Mouse (Mus musculus): ENCODE measurements around the gene Smurf2. TPM values are rescaled to one million over a fixed set of nuclear protein-coding genes. Genes with fewer than 3 reads are reported as not detected.
"Not testable (repeated sequence)": the region's sequence is repeated elsewhere in the genome, so short reads cannot be mapped to it uniquely, and the experiment has no call there.

Gene Smurf2
- total RNA-seq, 2 experiments from 2014 or later = 38.8 to 46.9 TPM

- no peak for DNase-seq
- intact Hi-C loops (cut with DNase I) = no loop called here
These were observed 104.8 kb downstream of the Smurf2 start for GRCm38 (mm10) chr11:106815761-106816160.

DNA sequence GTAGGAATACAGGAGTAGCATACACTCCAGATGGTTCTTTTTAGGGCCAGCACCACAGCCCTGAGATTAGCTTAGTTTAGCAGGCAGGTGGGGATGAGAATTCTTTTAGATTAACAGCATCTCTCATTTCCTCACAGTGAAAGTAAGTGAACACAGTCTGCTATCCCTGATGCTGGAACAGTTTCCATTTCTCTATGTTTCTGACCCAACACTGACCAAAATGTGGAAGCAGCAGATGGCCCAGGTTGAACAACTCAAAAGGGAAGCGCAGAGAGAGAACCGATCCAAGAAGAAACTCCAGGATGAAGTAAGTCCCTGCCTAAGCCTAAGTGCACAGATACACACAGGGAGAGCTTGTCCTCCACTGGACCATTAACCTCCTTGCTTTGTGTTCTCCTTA, 105.2 kb downstream of the Smurf2 start:
- DNase-seq = no peak

DNA sequence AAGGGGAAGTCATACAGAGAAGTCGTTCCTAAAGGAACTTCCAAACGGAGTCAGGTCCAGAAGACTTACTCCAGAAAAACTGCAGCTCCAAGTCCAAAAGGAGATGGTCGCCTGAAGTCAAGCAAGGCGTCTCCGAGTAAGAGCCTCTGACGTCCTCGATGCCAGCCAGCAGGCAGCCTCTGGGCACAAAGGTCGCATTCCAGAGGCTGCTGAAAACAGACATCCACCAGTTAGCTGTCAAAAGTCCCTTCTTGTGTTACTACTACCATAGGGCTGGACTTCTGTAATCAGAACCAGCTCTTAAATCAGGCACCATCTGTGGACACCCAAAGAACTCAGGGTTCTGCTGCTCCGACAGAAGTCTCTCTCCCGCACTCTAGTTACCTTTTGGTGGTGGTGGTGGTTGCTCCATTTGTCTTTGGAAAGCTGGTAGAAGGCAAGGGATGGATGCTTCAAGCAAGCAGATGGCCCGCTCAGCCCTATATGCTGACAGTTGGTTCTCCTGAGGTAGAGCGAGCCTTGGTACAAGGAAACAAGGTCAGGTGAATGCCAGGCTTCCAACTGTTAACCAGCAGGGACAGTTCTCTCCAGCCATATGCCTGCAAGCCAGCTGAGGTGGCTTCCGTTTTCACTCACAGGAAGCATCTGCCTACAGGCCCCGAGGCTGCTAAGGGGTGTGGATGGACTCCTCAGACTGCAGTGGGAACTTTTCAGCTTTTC, 105.8 kb downstream of the Smurf2 start:
- intact Hi-C loops (cut with DNase I) = no loop called here
- DNase-seq = no peak

More for the DNA sequence above, 105.2 kb downstream of the Smurf2 start:
- intact Hi-C loops (cut with DNase I) = no loop called here

- no peak for DNase-seq
- intact Hi-C loops (cut with DNase I) = no loop called here
These were observed 107.9 kb downstream of the Smurf2 start for GRCm38 (mm10) chr11:106812410-106813136.

GRCm38 (mm10) chr11:106807442-106807841, 113.1 kb downstream of the Smurf2 start:
- DNase-seq = not testable (repeated sequence)

DNA sequence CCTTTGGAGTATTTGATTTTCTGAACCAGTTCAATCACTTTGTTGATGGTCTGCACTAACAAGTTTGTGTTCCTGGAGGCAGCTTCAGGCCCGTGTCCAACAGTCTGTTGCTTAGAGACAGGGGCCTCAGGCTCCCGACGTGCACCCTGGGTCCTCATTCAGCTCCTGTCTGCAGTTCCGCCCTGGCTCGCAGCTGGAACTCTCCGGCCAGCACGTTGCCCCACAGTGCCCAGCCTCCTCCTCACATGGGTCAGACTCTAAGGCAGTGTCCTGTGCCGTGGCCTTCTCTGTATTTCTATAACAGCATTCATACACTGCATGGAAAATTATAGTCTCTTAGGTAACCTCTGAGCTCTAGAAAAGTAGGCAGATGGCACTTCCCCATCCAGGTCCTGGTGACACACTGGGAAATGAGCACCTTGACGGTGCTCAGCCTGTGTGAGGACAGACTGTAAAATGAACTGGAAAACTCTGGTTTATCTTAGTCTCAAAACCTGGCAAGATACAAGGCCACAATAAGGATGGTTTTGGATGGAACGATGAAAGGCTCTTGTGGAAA, 118.4 kb downstream of the Smurf2 start:
- no peak for DNase-seq
- intact Hi-C loops (cut with DNase I) = no loop called here

More at GRCm38 (mm10) chr11:106807442-106807841, 113.1 kb downstream of the Smurf2 start:
- intact Hi-C loops (cut with DNase I) = not testable (repeated sequence)

GRCm38 (mm10) chr11:106795679-106796078, 124.8 kb downstream of the Smurf2 start:
- DNase-seq = peak in 1 of 2 experiments; percentile 26

GRCm38 (mm10) chr11:106793846-106794245, 126.7 kb downstream of the Smurf2 start:
- no peak for DNase-seq
- intact Hi-C loops (cut with DNase I) = no loop called here

More at GRCm38 (mm10) chr11:106795679-106796078, 124.8 kb downstream of the Smurf2 start:
- intact Hi-C loops (cut with DNase I) = no loop called here

GRCm38 (mm10) chr11:106789649-106790048, 130.9 kb downstream of the Smurf2 start:
- intact Hi-C loops (cut with DNase I) = loop anchor here (5.0 kb wide), 2 partner anchors 128 to 193 kb away; no protein-coding TSS in a partner anchor
- DNase-seq = peak; percentile 32

DNA sequence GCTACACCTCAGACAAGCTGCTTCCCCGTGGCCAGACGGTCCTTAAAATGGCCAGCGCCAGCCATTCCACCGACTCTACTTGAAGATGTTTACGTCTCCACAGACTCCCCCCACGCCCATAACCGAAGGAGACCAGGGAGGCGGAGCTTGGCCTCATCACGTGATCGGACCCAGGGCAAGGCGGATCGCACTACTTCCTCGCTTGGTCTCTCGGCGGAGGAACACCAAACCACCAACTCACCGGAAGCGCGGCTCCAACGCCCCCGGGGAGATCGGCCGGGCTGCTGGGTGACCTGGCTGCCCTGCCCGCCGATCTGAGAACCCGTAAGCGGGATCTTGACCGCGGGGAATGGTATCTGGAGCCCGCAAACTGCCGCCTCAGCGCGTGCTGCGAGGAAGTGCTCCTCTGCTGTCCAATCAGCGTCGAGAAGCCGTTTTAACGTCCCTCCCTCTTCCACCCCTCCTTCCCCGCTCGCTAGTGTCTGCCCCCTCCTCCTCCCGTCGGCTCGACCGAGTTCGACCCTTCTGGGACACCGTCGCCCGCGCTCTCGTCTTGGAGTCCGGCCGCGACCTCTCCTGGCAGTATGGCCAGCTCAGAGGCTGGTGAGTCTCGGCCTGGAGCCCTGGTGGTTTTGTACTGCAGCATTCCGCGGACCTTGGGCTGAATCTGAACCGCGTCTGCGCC, 131.6 kb downstream of the Smurf2 start, which contains the start of the genes Ddx5 and Cep95:
TSS of gene Ddx5 (minus strand) at position 411 of the 685 bp plus-strand sequence.
TSS of gene Cep95 (plus strand) at position 478 of the 685 bp plus-strand sequence.
- intact Hi-C loops (cut with DNase I) = loop anchor here (5.0 kb wide), 2 partner anchors 128 to 193 kb away; no protein-coding TSS in a partner anchor
- DNase-seq = peak; percentile 99

GRCm38 (mm10) chr11:106788026-106788774, 132.3 kb downstream of the Smurf2 start:
- peak; percentile 99 to 100 for DNase-seq
- intact Hi-C loops (cut with DNase I) = loop anchor here (5.0 kb wide), 2 partner anchors 129 to 194 kb away; no protein-coding TSS in a partner anchor

DNA sequence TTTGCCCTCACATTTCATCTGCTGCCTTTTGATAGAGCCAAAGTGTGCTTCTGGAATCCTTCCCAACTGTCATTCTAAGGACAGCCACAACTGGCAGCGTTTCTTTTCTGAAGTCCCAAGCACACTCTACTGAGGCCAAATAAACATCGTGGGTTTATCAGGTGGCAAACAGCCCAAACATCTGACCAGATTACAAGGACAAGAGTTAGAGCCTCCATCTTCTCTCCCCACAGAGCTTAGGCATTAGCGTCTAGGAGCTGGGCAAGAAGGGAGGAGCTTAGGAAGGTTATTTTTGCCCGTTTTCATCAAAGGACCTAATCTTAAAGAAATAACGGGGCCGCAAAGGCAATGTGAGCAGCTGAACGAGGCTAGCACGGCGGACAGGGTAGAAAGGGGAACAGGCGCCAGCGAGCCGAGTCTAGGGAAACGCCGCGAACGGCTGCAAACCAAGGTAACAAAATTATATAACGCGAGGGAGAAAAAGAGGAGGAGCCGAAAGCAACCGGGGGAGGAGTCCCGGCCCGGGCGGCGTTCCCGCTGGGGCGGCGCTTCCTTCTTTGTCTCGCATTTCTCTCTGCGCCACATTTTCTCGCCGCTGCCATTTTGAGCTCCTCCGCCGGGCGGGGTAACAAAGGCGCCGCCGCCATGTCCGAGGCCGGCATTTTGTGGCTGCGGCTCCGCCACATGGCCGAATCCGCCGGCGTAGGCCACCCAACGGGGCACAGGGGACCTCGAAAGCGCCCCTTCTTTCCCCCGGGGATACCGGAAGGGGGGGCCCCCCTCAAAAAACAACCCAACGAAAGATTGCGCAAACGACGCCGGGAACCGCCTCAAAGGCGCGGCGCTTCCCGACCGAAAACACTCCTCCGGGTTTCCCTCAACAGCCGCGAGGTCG, 133.1 kb downstream of the Smurf2 start:
- intact Hi-C loops (cut with DNase I) = loop anchor here (5.0 kb wide), 2 partner anchors 130 to 195 kb away; no protein-coding TSS in a partner anchor
- peak; percentile 94 to 95 for DNase-seq

DNA sequence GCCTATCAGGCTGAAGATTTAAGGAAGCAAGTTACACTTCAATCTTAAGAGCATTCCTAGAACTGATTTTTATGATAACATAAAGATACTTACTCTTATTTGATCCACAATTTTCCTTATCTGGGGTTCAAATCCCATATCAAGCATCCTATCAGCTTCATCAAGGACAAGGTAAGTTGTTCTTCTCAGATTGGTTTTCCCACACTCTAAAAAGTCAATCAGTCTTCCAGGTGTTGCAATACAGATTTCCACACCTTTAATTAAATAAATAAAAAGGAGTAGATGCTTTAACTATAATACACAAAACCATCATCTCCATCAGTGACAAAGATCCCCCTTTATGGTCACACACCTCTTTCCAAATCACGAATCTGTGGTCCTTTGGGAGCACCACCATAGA, 135.5 kb downstream of the Smurf2 start:
- intact Hi-C loops (cut with DNase I) = loop anchor here (5.0 kb wide), 2 partner anchors 132 to 197 kb away; no protein-coding TSS in a partner anchor
- DNase-seq = no peak

DNA sequence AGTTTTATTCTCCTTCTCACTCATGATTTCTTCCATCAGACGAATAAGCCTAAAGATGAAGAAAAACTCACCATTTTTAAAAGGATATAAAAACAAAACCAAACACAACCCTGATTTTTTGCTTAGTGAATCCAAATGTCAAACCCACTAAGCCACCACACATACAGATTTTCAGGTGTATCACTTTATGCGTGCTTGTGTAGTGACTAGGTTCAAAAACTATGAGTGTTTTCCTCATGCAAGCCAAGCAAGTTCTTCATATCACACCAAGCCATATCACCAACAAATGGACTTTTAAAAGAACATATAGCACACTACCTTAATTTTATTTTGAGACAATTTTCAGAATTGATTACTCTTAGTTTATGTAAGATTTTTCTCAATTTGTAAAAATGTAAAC, 136.0 kb downstream of the Smurf2 start:
- DNase-seq = no peak
- intact Hi-C loops (cut with DNase I) = no loop called here

GRCm38 (mm10) chr11:106782841-106783764, 137.4 kb downstream of the Smurf2 start:
- no peak for DNase-seq
- intact Hi-C loops (cut with DNase I) = no loop called here

DNA sequence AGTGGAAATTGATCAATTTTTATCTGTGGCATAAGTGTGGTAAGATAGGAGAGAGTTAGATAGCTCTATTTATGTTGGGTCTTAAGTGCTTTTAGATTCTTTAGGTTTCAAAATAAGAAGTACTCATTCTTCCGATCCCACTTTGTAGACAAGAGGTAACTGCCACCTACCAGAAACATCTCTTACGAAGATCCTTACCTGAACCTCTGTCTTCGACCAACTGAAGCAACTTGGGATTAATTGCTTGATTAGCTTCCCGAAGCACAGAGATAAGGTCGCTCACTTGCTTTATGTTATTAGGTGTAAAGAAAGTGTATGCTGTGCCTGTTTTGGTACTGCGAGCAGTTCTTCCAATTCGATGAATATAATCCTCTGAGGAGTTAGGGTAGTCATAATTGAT, 138.2 kb downstream of the Smurf2 start:
- intact Hi-C loops (cut with DNase I); DNase-seq: not testable (repeated sequence)

DNA sequence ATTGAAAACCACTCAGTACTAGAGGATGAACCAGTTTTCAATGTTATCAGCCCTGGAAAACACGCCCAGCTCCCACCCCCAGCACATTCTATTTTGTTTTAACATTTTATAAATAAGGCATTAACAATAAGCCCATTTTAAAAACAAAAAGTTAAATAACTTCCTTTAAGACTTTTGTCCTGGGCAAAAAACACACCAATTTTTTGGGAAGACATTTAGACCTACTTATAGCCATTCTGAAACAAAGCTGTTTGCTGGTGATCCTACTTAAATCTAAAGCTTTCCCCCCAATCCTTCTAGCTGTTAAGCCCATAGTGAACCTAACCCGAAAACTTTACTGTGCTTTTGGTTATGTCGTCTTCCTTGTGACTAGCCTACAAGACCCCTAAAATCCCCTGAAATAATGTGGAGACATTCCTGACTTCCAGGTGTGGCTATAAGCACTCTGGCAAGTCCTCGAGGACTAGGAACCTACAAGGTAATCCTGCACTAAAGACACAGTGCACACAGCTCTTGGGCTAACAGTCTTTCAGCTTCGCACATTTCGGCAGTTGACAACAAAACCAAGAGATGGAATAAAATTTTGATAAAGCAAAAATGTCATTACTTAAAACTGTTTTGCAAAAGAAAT, 139.8 kb downstream of the Smurf2 start:
- no peak for DNase-seq
- intact Hi-C loops (cut with DNase I) = no loop called here

All from heart, postnatal 10 days (tissue).